Mouse (Mus musculus): ENCODE measurements around the gene Cnot8.

The Cnot8 gene

DNA sequence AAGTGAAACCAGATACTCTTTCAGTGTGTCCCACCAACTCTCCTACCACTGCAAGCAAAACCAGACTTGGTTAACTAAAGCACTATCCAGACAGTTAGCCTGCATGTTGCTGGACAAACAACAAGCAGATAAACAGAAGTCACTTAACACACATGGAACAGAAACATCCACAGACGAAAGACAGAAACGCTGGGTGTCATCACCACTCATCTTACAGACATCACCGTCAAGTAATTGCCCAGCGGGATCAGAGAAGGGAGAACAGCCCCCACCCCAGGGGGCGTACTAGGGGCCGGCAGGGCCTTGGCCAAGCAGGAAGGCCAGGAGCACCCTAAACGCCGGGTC, 63.8 kb downstream of the Cnot8 start:
- DNase-seq = no peak

Measured in kidney, postnatal 4 days (tissue).